Mouse (Mus musculus): ENCODE data around the gene P2rx1.

Gene P2rx1

DNA sequence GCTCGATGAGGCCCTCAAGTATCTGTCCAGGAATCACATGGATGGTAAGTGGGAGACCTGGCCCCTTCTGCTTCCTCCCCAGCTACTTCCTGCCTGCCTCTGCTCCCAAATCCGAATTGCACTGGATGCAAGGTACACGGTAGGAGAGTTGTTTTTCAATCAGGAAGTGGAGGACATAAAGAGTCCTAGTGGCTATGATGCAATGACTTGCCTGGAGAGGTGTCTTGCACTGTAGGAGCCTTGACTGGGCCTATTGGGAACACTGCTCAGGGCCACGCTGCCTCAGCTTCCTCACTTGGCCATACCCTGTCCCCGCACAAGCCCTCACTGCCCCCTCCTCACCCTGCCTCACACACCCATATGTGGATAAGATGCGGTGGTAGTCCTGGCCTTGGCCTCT, 9.9 kb upstream of the P2rx1 start:
- no peak for DNase-seq

DNA sequence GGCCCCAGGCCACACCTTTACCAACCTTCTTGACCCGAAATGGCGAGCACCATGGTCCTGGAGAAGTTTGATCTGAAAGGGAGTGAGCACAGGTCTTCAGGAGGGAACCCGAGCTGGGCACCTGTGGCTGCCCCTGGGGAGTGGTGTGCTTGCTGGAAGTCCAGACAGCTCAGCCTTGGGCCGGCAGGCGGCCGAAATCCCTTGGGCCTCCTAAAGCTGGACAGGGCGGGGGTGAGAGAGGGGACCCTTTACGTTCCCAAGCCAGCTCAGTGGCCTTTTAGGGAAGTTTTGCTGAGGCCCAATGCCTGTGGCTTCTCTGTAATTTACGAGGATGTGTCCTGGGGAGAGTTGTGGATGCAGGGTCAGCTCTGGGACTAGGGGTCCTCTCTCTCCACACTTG, 8.2 kb upstream of the P2rx1 start:
- peak in 1 of 2 experiments; percentile 36 for DNase-seq

DNA sequence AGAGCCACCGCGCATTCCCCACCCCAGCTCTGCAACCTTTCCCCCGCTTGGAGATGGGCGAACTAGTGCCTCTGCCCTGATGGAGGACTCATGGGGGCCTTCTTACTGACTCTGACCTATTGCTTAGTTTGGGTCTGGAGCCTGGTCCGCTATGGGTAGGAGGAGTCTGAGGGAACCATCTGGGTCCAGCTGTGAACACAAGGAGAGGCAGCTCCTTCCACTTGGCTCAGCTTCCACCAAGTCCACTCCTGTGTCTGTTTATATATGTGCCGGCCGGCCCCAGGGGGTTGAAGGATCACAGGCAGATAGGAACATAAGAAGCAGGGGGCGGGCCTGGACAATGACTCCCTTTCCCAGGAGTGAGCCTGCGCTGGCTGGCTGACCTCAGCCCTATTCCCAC, 6.9 kb upstream of the P2rx1 start:
- DNase-seq: peak; percentile 45 to 81

DNA sequence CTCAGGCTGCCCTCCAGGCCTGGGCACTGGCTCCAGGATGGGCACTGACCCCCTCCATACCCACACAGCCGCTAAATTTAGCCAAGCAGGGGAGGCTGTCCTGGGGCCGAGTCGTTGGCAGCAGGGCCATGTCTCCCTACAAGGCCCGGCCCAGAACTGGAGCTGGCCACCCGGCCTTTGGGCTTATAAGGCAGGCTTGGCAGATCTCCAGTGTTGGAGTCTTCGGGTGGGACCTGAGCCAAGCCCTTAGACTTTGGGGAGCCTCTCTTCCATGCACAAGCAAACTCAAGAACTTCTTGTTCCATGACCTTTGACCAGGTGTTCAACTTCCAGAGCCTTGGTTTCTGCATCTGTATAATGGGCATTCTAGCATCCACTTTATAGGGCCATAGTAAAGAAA, 2.6 kb upstream of the P2rx1 start:
- no peak for DNase-seq

DNA sequence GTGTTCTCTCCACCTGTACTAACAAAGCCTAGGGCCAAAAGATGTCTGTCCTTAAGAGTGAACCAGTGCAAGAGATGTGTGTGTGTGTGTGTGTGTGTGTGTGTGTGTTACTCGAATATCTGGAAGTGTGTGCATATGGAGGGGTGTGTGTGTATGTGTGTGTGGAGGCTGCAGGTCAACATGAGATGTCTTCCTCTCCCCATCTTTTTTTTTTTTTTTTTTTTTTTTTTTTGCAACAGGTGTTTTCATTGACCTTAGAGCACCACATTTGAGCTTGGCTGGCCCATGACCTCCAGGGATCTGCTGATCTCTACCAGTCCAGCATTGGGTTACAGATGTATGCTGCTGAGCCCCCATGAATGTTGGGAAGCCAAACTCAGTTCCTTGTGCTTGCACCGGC, 2.1 kb upstream of the P2rx1 start:
- no peak for DNase-seq

DNA sequence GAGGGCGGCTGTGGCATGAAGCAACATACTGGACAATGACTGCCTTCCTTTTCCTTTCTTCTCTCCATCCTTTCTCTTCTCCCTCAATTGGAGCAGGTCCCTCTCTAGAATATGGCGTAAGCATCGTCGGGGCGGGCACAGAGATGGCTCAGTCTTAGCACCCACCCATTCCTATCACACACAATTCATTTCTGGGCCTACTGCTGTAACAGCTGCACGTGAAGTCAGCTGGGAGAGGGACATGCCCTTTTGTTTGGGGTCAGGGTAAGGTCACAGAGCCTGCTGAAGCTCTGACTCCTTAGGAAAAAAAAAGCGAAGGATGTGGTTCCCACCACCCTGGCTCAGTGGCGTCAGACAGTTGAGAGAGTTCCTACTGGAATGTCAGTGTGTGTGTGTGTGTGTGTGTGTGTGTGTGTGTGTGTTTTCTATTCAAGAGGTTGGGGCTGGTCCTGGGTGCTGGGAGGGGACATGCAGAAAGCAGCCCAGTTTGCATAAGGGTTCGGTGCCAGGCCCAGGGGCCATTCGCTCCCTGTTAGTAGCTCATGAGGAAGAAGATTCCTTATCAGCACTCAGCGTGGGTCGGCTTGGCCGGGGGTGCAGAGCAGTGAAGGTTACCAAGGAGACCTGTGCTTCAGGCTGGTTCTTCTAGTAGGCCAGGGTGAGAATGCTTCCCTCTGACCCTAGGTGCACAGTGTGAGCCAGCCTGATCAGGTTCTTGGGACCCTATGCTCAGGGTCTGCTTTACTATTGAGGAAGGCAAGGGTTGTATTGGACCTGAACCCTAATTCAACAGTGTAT, 1.2 kb upstream of the P2rx1 start:
- DNase-seq: no peak

DNA sequence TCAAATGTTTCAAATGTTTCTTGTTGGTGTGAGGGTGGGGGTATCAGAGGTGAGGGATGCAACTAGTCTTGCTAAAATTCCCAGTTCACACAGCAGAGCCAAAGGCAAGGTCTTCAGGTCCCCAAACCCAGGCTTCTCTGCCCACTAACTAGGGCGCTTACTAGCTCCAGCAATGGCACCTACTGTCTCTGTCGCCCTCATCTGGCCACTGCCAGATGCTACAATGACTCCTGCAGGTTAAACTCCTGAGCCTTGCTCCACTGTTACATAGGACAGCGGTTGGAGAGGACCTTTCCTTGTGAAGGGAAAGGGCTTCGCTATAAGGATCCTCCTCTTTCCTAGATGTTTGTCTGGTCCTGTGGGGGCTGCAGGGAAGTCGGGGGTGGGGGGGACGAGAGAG, 2.1 kb downstream of the P2rx1 start:
- peak; percentile 76 to 85 for DNase-seq

DNA sequence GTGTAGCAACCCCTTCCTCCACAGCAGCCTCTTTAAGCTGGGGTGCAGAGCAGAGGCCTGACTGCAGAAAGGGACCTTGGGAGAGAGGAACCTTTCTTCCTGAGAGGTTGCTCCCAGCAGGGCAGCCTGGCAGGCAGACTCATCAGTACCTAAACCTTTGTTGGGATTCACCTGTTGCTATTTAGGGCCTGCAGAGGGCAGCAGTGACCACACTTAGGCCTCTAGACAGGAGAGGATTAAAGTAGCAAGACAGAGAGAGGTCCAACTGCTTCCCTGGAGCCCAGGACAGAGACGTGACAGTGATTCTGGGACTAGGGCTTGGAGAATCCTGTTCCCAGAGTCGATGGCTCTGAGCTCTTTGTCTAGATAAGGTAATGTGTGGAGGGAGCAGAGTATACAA, 7.5 kb downstream of the P2rx1 start:
- DNase-seq: peak; percentile 53 to 66

DNA sequence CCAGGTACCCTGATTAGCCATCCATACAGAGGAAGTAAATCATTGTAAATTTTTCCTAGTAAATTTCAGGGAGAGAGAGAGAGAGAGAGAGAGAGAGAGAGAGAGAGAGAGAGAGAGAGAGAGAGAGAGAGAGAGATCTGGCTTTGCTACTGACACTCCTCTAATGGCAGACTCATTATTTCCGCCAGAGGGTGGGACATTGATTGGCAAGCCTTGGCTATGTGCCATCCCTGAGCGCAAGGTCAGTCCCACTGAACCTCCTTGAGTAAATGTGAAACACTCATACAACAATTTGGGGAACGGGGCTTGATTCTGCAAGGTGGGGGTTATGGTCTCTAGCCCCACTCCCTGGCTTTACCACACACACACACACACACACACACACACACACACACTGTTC, 8.2 kb downstream of the P2rx1 start:
- DNase-seq: no peak

DNA sequence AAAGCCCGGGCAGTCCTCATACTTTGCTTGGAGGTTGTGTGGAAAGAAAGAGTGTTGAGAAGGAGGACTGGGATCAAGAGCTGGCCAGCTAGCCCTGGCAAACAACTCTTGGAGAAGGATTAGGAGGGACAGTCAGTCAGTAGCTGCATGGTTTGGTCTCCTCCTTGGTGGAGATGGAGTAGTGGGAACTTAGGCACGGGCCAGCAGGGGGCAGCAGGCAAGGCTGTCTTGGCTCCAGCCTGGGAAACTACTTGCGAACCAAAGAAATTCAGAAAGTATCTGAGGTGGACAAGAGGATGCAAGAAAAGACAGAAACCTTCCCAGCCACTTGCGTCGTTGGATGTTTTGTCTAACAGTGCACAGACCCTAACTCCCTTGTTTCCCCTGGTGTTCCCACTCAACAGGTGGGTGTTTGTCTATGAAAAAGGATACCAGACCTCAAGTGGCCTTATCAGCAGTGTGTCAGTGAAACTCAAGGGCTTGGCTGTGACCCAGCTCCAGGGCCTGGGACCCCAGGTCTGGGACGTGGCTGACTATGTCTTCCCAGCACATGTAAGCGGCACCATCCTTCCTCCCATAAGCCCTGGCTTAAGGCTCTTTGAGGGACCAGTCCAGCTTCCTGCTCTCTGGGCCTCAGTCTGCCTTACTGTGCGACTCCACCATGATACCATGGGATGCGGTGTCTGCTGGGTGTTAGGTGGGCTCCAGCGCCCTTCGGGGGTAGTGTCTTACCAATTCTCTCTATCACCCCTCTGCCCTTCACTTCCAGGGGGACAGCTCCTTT, 9.0 kb downstream of the P2rx1 start:
- peak; percentile 57 to 76 for DNase-seq

DNA sequence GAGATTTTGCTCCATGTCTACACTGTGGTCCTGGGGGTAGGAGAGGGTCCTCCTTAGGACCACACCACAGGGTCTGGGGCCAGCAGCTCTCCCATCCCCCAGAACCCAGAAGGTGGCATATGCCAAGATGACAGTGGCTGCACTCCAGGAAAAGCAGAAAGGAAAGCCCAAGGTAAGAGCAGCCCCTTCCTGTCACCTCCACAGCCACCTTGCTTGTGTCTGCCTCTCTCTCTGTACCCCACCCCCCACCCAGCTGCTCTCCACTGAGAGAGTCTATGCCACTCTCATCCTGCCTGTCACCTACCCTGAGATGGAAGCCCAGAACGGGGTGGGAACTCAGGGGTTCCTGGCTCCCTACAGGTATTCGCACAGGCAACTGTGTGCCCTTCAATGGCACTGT, 9.9 kb downstream of the P2rx1 start:
- DNase-seq: no peak

DNA sequence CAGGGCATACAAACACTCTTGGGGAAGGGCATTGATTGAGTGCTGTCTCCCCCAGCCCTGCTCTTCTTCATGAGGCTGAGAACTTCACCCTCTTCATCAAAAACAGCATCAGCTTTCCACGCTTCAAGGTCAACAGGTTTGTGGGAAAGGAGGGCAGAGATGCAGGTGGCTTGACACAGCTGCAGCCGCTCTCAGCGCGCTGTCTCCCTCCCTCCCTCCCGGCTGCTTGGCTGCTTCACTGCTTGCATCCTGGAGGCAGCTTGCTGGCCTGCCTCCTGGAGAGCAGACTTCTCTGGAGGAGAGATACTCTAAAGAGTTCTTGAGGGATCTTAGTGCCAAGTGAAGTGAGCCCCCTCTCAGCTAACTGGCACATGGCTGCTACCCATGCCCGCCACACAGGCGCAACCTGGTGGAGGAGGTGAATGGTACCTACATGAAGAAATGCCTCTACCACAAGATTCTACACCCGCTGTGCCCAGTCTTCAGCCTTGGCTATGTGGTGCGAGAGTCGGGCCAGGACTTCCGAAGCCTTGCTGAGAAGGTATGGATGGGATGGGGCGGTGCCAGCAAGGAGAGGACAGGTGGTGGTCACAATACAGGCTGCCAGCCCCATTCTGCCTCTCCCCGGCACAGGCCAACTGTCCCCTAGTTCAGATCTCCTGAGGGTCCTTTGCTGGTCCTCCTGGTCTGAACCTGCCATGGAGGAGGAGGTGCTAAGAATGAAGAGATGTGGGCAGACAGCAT, 10.8 kb downstream of the P2rx1 start:
- no peak for DNase-seq

DNA sequence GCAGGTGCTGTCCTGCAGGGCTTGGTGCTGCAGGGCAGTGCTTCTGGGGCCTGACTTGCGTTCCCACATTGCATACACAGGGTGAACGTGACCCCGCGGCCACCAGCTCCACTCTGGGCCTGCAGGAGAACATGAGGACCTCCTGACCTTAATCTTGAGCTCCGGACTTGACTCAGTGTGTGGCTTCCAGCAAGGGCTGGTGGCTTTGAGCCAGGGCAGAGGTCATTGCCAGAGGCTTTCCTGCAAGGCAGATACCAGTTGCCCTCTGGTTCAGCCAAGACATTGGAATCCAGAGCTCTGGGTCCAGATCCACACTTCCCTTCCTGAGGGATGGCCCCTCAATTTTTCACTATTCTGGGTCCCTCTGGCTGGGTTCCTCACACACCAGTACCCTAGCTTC, 15.1 kb downstream of the P2rx1 start:
- no peak for DNase-seq

DNA sequence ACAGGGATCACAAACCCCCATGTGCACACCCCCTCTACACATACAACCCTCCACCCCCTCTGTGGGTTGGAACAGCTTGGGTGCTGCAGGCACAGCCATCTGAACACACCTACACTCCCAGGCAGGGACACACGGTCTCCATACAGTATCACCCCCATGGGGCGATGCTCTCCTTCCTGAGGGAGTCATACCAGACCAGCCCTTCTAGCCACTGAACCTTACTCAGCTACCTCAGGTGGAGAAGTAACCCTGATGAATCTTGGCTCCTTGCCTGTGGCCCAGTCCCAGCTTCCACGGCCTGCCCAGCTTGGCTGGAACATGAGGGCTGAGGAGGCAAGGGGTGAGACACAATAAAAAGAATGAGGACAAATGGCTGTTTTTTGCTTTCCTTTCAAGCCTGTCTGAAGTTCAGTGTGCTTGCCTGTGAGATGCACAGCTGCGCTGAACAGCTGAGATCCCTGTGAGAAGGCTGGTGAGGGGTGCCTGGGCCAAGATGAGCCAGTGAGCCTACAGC, 16.0 kb downstream of the P2rx1 start:
- no peak for DNase-seq

DNA sequence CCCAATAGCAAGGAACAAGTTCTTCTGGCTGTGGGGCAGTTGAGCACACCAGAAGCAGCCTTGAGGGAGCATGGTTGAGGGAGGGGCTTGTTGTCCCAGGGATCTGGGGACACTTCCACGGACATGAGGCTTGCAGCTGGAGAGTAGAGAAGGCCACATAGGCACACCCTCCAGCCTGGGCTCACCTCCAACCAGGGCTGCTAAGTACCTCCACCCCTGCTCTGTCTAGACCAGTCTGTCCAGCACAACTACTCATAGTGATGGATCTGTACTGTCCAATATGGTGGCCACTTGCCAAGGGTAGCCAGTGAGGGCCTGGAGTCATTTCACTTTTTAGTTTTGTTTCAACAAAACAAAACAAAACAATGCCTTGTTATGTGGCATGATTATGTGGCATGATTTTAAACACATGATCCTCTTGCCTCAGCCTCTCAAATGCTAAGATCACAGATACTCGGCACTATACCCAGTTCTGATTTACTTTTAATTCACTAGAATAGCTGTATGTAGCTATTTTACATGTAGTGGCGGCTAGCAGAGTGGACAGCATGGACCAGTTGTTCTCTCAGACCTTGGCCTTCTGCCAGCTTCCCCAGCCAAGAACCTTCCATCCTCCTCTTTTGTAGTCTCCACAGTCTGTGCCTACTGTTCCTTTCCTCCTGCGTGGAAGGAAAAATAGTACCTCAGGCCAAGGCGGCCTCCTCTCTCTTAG, 16.6 kb downstream of the P2rx1 start:
- peak; percentile 27 to 49 for DNase-seq

DNA sequence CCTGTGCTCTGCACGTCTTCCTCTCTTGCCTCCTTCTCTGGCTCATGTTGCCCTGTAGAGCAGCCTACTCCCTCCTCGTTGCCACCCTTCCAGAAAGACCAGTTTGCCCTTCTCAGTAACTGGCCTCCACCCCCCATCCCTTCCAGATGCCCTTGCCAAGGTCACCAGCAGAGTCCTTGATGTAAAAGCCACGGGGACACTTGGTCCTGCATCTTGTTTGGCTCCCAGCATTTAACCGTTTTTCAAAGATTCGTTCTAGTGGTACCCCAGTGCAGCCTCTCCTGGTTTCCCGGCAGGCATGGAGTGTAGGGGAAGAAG, 17.2 kb downstream of the P2rx1 start:
- DNase-seq: no peak

DNA sequence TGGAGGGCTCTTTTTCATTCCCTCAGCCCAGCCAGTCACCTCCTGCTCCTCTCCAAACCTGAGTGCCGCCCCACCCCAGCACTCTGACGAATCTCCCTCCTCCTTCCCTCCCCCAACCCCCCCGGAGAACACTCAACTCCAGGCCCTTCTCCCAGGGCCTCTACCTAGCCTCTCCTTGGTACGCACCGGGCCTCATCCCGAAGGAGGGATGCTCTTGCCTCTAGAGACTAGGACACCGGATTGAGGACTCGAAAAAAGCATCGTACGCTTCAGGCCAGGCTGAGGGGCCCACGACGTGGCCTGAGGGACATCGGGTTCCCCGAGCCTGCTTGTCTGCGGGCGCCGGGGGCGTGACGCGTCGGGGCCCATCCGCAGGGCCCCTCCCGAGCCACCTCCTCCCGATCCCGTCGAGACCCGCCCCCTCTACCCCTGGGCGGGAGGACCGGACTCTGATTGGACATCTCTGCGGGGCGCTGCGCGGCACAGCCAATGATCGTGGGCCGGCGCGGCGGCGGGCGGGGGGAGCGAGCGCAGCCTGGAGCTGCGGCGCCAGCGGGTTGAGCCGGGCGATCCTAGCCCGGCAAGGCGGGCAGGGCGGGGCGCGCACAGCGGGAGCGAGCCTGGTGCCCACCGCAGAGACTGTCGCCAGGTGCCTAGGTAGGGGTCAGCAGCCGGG, 19.7 kb downstream of the P2rx1 start, which contains the start of gene Camkk1:
Gene Camkk1 (plus strand): TSS at position 538 of the 676 bp plus-strand sequence.
- peak; percentile 94 to 95 for DNase-seq

DNA sequence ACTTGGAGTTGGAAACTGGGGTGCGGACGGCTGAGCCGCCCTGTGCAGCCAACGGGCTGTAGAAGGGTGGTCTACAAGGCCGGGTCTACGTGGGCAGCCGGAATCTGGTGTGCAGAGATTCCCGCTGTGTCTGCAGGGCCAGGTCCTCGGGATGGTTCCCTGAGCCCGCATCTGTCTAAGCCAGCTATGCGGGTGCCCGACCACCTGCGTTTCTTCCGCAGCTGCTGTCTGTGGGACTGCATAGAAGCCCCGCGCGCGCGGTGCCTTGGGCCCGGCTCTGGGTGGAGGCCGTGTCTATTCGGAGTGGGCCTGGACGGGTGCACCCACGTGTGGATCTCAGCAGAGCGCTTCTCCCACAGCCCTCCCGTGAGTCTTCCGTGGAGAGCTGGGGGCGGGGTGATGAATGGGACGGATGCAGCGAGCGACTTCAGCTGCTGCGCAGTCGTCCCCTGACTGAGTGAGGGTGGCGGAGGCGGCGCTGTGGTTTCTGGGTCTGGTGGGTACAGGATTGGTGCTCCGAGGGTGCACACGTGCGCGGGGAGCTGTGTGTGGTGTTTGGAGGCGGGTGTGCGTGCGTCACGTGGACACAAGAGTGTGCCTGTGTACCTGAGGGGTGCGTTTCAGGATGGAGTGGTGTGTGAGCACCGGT, 20.4 kb downstream of the P2rx1 start:
- peak; percentile 58 to 65 for DNase-seq

DNA sequence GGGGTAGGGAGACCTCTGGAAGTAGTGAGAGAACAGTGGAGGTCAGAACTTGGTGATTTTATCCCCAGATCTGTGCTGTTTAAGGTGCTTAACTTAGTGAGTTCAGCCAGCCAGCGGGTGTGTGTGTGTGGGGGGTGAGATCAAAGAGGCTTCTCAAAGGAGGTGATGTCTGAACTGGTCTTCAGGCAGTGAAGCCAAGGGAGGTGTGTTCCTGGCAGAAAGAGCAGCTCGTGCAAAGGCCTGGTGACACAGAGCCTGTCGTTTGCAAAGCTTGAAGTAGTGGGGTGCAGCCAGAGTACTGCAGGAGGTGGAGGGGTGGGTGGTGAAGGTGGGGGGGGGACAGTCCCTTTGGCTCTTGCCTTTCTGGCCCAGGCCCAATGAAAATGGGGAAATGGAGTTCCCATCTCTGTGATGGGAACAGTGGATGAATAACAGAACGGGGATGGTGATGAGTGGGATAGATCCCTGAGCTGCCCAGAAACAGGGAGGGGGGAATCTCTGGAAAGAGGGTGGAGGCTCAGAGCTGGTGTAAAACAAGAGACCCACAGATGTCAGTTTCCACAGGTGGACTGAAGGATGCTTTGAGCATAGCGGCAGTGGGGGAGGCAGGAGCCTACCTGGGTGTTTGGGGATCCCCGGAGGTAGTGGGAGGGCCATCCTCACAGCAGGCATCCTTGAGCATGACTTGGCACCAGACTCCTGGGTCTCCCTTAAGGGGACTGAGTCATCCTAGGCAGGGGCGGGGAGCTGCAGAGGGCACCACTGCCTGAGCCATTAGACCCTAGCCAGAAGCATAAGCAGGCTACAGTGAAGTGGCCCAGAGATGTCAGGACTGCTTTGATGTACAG, 22.3 kb downstream of the P2rx1 start:
- DNase-seq: no peak

DNA sequence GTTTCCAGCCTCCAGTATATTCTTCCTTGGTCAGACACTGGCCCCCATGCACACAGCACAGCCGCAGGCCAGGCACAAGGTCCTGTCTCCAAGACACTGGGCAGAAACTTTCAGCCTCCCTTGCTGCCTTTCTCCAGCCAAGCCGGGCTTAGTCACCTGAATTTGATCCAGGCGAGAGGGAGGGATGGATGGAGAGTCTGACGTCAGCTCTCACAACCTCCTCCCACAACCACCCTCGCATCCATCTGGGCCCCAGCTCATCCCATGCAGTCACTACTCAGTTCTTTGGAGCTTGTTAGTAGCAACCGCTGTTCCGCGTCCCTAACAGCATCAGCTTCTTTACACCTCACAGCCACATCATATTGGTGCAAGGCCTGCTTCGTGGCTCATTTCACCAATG, 24.2 kb downstream of the P2rx1 start:
- no peak for DNase-seq

DNA sequence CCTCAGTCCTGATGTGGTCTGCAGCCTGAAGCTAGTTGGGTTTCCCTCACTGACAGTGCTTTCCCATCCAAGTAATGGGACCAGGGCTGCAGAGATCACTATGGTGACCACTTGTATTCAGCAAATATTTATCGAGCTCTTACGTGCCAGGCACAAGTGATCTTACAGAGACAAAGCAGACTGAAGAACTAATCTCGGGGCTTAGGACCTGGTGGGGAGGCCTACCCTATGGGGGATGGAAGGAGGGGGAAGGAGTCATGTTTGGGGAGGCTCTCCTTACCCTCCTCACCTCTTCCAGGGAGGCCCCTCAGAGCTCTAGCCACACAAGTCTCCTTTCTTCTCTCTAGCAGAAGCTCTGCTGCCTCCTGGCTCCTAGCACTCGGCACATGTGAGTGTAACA, 24.9 kb downstream of the P2rx1 start:
- DNase-seq: no peak
